ENCODE assay signal across 24 mouse cellular contexts in genomic region chr1:191812949-191813691, GRCm38 (mm10). TPM values are rescaled to one million over a fixed set of nuclear protein-coding genes. Genes with fewer than 3 reads are reported as not detected.
DNase-seq lines count a peak whose midpoint lies in the region; ATAC-seq and TF ChIP-seq lines count a peak whose summit lies in the region.
"Had no signal": no experiment of that assay in that cellular context is flagged by ENCODE, and none has a peak within 500 bp of the region (broad histone marks: within the 10 kb centered on the region; RNA-seq: fewer than 3 reads in every experiment).

No protein-coding gene starts in this region.

- H3K36me3 ChIP-seq in MEL (ENCODE audit: control insufficient read depth in 1 of 2, insufficient read depth in 2 of 2, low read length in 2 of 2): no peaks in the 10 kb centered on the region
- no peaks in the 10 kb centered on the region for H3K36me3 ChIP-seq in kidney, embryonic 15.5 days
- H3K36me3 ChIP-seq: hindbrain, embryonic 12.5 days; intestine, embryonic 15.5 days; liver, embryonic 15.5 days; midbrain, embryonic 15.5 days had no signal

- DNase-seq in A20 (ENCODE audit: low read depth, low spot score): peak; percentile 93
- no peak for DNase-seq in MEL (ENCODE audit: low read depth, low spot score)
- DNase-seq in spleen, postnatal 14 days (ENCODE audit: low spot score in 2 of 2): peak; percentile 16 to 31
- no peak for DNase-seq in heart, postnatal 25 days (ENCODE audit: low spot score)
- no peak for DNase-seq in kidney, postnatal 10 days
- no peak for DNase-seq in left cerebral cortex, postnatal 36 days (ENCODE audit: low spot score in 2 of 2)
- DNase-seq: adrenal gland, postnatal 10 days; cerebellum, adult 11-12 months; cerebellum, adult 9-11 months; heart, postnatal 36 days; kidney, adult 2 months; layer of hippocampus, postnatal 36 days; lung, postnatal 4 days; right cerebral cortex, adult 18-20 months had no signal

- no peak overlapping the region for H3K27ac ChIP-seq in MEL (ENCODE audit: control insufficient read depth, low read depth, low read length)
- H3K27ac ChIP-seq in kidney, embryonic 15.5 days: no peak overlapping the region
- H3K27ac ChIP-seq: hindbrain, embryonic 12.5 days; hindbrain, postnatal 0 days; intestine, embryonic 15.5 days; kidney, postnatal 0 days; liver, embryonic 15.5 days; midbrain, embryonic 15.5 days had no signal

- H3K9ac ChIP-seq in MEL (ENCODE audit: control insufficient read depth, low read depth, low read length, poor library complexity, severe bottlenecking): no peak overlapping the region
- no peak overlapping the region for H3K9ac ChIP-seq in kidney, embryonic 15.5 days
- H3K9ac ChIP-seq: hindbrain, embryonic 12.5 days; intestine, embryonic 15.5 days; liver, embryonic 15.5 days; midbrain, embryonic 15.5 days had no signal

- H3K4me3 ChIP-seq in MEL (ENCODE audit: control insufficient read depth in 1 of 2, insufficient read depth in 1 of 2, low read depth in 2 of 2, low read length in 2 of 2): no peak overlapping the region
- no peak overlapping the region for H3K4me3 ChIP-seq in kidney, embryonic 15.5 days (replicated peaks)
- H3K4me3 ChIP-seq: erythroblast, embryonic 14.5 days; hindbrain, embryonic 12.5 days; intestine, embryonic 15.5 days; liver, embryonic 15.5 days; midbrain, embryonic 15.5 days had no signal

- TF ChIP-seq EP300 in MEL (IDR thresholded peaks at IDR 0.05; ENCODE audit: low read depth in 1 of 2, low read length in 2 of 2): no peak

- no peaks in the 10 kb centered on the region for H3K4me1 ChIP-seq in MEL (ENCODE audit: control insufficient read depth in 1 of 2, insufficient read depth in 2 of 2, low read length in 2 of 2)
- peaks cover 5% of the 10 kb centered on the region for H3K4me1 ChIP-seq in kidney, embryonic 15.5 days
- H3K4me1 ChIP-seq: intestine, embryonic 15.5 days; liver, embryonic 15.5 days; midbrain, embryonic 15.5 days had no signal

- TF ChIP-seq POLR2A in MEL (IDR thresholded peaks at IDR 0.05; ENCODE audit: control insufficient read depth in 1 of 2, insufficient read depth in 1 of 2, low read depth in 1 of 2, low read length in 2 of 2, poor library complexity in 1 of 2): no peak

- H3K79me2 ChIP-seq in MEL (ENCODE audit: control insufficient read depth, insufficient read depth, low read length, poor library complexity): no peaks in the 10 kb centered on the region

- TF ChIP-seq CTCF in MEL (IDR thresholded peaks at IDR 0.05 in 2 of 3, conservative IDR thresholded peaks at IDR 0.05 in 1 of 3; ENCODE audit: control insufficient read depth in 1 of 3, insufficient read depth in 1 of 3, low read depth in 2 of 3, low read length in 3 of 3, poor library complexity in 1 of 3, severe bottlenecking in 1 of 3): no peak

- ATAC-seq in neutrophil, adult 5-6 weeks (ENCODE audit: extremely low read depth, insufficient number of reproducible peaks, low FRiP score, poor library complexity, severe bottlenecking): peak; percentile 61
- ATAC-seq in kidney, embryonic 15.5 days (replicated peaks; ENCODE audit: low FRiP score): no peak
- ATAC-seq: forebrain, embryonic 16.5 days; hindbrain, postnatal 0 days; intestine, embryonic 15.5 days; midbrain, embryonic 15.5 days had no signal

- no peaks in the 10 kb centered on the region for H3K27me3 ChIP-seq in MEL (ENCODE audit: control insufficient read depth in 1 of 2, insufficient read depth in 2 of 2, low read length in 2 of 2)
- H3K27me3 ChIP-seq in kidney, embryonic 15.5 days: no peaks in the 10 kb centered on the region
- H3K27me3 ChIP-seq: hindbrain, embryonic 12.5 days; intestine, embryonic 15.5 days; midbrain, embryonic 15.5 days had no signal

- TF ChIP-seq RAD21 in MEL (IDR thresholded peaks at IDR 0.05; ENCODE audit: low read depth, low read length): no peak

- intact Hi-C loops in heart, postnatal 25 days (cut with DNase I): no loop called here
- intact Hi-C loops in left cerebral cortex, postnatal 36 days (cut with DNase I): loop anchor here (10.0 kb wide), 1 partner anchor 448 kb away; no protein-coding TSS in a partner anchor

- WGBS in kidney, embryonic 15.5 days: 83% methylated on average over 13 of the region's 13 CpGs

- H3K4me2 ChIP-seq in kidney, embryonic 15.5 days: no peak overlapping the region
- H3K4me2 ChIP-seq: hindbrain, embryonic 12.5 days; intestine, embryonic 15.5 days; liver, embryonic 15.5 days; midbrain, embryonic 15.5 days had no signal

- no peaks in the 10 kb centered on the region for H3K9me3 ChIP-seq in MEL (replicated peaks; ENCODE audit: insufficient read depth, low read length)
- no peaks in the 10 kb centered on the region for H3K9me3 ChIP-seq in kidney, embryonic 15.5 days (replicated peaks)
- H3K9me3 ChIP-seq: hindbrain, embryonic 12.5 days; intestine, embryonic 15.5 days; liver, embryonic 15.5 days; midbrain, embryonic 15.5 days had no signal

TF ChIP-seq in MEL, 35 proteins besides CTCF, POLR2A, EP300 and RAD21:
- TF ChIP-seq USF1 (IDR thresholded peaks at IDR 0.05; ENCODE audit: low read depth, low read length) (0 out of 2 replicates have a peak, but pooled peaks have one; percentile 28), USF2 (IDR thresholded peaks at IDR 0.05; ENCODE audit: borderline replicate concordance in 1 of 2, insufficient read depth in 1 of 2, low read depth in 1 of 2, low read length in 2 of 2) (no peak)

RNA-seq across cellular contexts. Expression of gene Nek2, which starts 8.1 kb away (rescaled TPM):
- total RNA-seq in MEL (2012; rRNA removed): 34.9 and 35.8 TPM in 2 replicates
- 10 to 100 TPM in 1 of 2 experiments, not detected in 1; 56.5 TPM for polyA plus RNA-seq in MEL (2012; ENCODE audit: insufficient read depth in 1 of 2, insufficient read length in 2 of 2, low read depth in 1 of 2, low replicate concordance in 2 of 2, missing spikeins in 1 of 2)
- 1.5 and 2.3 TPM in 2 replicates for total RNA-seq in neutrophil, adult 5-6 weeks (2017)
- 44.5 and 45.1 TPM in 2 replicates for polyA plus RNA-seq in kidney, embryonic 15.5 days (2015; fragmentation: Nextera tagmentation; extraction: Ambion mirVana)
- under 1 TPM; 0.57 to 0.78 TPM for total RNA-seq in heart, postnatal 25 days (2021)
- 1 to 10 TPM; 1.3 to 1.6 TPM for total RNA-seq in left cerebral cortex, postnatal 36 days (2021)

Comparison
In these comparisons a context has a peak if more than half of its experiments do, and no peak if none do; other contexts are left out.
1. DNase-seq: peak in A20 (single experiment) and spleen, postnatal 14 days (2 of 2); none in MEL (single experiment), heart, postnatal 25 days (single experiment), kidney, postnatal 10 days (single experiment) and left cerebral cortex, postnatal 36 days (0 of 2).
2. RNA of gene Nek2, which starts 8.1 kb away (total RNA-seq): 34.9 to 35.8 TPM in MEL; 1.5 to 2.3 TPM in neutrophil, adult 5-6 weeks, 1.3 to 1.6 TPM in left cerebral cortex, postnatal 36 days and 0.57 to 0.78 TPM in heart, postnatal 25 days; every median in the first group is over 10 times any median in the second.